32 mouse cellular contexts compared by ENCODE assay signal in the genomic region with DNA sequence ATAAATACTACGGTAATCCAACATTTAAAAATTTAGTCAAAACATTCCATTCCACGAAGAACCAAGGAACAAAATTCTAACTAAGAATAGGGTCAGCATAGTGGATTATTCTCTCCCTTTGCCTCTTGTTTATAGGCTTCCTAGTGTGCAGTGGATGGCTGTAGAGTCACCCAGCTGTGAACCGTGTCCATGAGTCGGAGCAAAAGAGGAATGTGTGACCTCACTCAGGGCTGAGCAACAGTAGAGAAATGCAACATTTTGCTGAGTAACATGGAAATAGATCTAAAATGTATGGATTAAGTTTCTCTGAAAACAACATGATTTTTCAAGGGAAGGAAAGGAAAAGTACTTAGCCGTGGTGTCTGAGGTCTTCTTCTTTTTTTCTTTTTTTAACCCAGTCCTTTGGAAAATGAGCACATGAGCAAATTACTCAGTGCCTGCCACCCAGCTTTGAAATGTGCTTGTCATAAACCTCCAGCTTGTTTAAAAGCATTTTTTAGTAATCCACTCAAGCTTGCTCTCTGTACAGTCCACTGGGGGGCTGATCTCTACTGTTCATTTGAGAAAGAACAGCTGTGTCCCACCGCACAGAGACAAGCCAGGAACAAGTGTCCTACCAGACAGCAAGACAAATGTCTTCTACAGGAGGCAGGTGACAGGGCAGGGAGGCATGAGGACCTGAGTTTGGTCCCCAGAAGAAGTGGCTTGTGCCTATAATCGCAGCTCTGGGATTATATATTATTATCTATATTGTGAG. TPM values are rescaled to one million over a fixed set of nuclear protein-coding genes. Genes with fewer than 3 reads are reported as not detected.
DNase-seq lines count a peak whose midpoint lies in the region; ATAC-seq and TF ChIP-seq lines count a peak whose summit lies in the region.
"Had no signal": no experiment of that assay in that cellular context is flagged by ENCODE, and none has a peak within 500 bp of the region (broad histone marks: within the 10 kb centered on the region; RNA-seq: fewer than 3 reads in every experiment).

No protein-coding gene starts in this region.

- 0 out of 2 replicates have a peak, but pooled peaks cover 4% of the 10 kb centered on the region for H3K4me1 ChIP-seq in kidney, embryonic 14.5 days (ENCODE audit: control insufficient read depth, insufficient read depth, low read length)
- H3K4me1 ChIP-seq in limb, embryonic 12.5 days (replicated peaks), result no peaks in the 10 kb centered on the region
- H3K4me1 ChIP-seq in limb, embryonic 10.5 days, result peaks cover 4% of the 10 kb centered on the region; the same call in 1 of the 2 replicates
- H3K4me1 ChIP-seq in liver, postnatal 0 days (ENCODE audit: insufficient read depth), result no peaks in the 10 kb centered on the region
- no peaks in the 10 kb centered on the region for H3K4me1 ChIP-seq in hindbrain, embryonic 13.5 days (replicated peaks)
- H3K4me1 ChIP-seq: embryonic facial prominence, embryonic 12.5 days; forebrain, embryonic 13.5 days; heart, embryonic 12.5 days; liver, embryonic 12.5 days; megakaryocyte, embryonic 14.5 days; neural tube, embryonic 15.5 days; stomach, embryonic 15.5 days had no signal

- H3K4me3 ChIP-seq in kidney, embryonic 14.5 days (ENCODE audit: low read length), result no peak overlapping the region
- no peak overlapping the region for H3K4me3 ChIP-seq in limb, embryonic 12.5 days (replicated peaks)
- no peak overlapping the region for H3K4me3 ChIP-seq in limb, embryonic 10.5 days
- no peak overlapping the region for H3K4me3 ChIP-seq in myocyte
- no peak overlapping the region for H3K4me3 ChIP-seq in liver, postnatal 0 days (ENCODE audit: low read depth, low read length)
- no peak overlapping the region for H3K4me3 ChIP-seq in hindbrain, embryonic 13.5 days
- H3K4me3 ChIP-seq: embryonic facial prominence, embryonic 12.5 days; forebrain, embryonic 13.5 days; heart, embryonic 12.5 days; liver, embryonic 12.5 days; megakaryocyte, embryonic 14.5 days; neural tube, embryonic 15.5 days; stomach, embryonic 15.5 days had no signal

- no peak overlapping the region for H3K27ac ChIP-seq in kidney, embryonic 14.5 days (ENCODE audit: low read depth, low read length)
- no peak overlapping the region for H3K27ac ChIP-seq in limb, embryonic 12.5 days
- H3K27ac ChIP-seq in limb, embryonic 10.5 days, result no peak overlapping the region
- H3K27ac ChIP-seq in liver, postnatal 0 days (ENCODE audit: low read depth), result no peak overlapping the region
- no peak overlapping the region for H3K27ac ChIP-seq in hindbrain, embryonic 13.5 days
- H3K27ac ChIP-seq: embryonic facial prominence, embryonic 12.5 days; forebrain, embryonic 13.5 days; hindbrain, embryonic 14.5 days; liver, embryonic 12.5 days; neural tube, embryonic 15.5 days; stomach, embryonic 15.5 days had no signal

- H3K9me3 ChIP-seq in kidney, embryonic 14.5 days (ENCODE audit: control insufficient read depth, low read length), result no peaks in the 10 kb centered on the region
- no peaks in the 10 kb centered on the region for H3K9me3 ChIP-seq in limb, embryonic 12.5 days
- H3K9me3 ChIP-seq in limb, embryonic 10.5 days (replicated peaks), result no peaks in the 10 kb centered on the region
- no peaks in the 10 kb centered on the region for H3K9me3 ChIP-seq in liver, postnatal 0 days (ENCODE audit: low read length)
- no peaks in the 10 kb centered on the region for H3K9me3 ChIP-seq in hindbrain, embryonic 13.5 days
- H3K9me3 ChIP-seq: embryonic facial prominence, embryonic 12.5 days; forebrain, embryonic 13.5 days; heart, embryonic 12.5 days; liver, embryonic 12.5 days; megakaryocyte, embryonic 14.5 days; neural tube, embryonic 15.5 days; stomach, embryonic 15.5 days had no signal

- no peak for DNase-seq in kidney, adult 11 months
- DNase-seq in limb, embryonic 10.5 days (ENCODE audit: low spot score), result no peak
- DNase-seq in adipocyte (ENCODE audit: low spot score), result peak; percentile 13
- DNase-seq in liver, postnatal 0 days, result no peak
- DNase-seq: adrenal gland, postnatal 10 days; cerebellum, adult 9-10 months; cerebellum, postnatal 36 days; gastrocnemius, postnatal 25 days; heart, adult 18-20 months; heart, postnatal 4 days; layer of hippocampus, postnatal 36 days; left cerebral cortex, postnatal 4 days; lung, adult 18-20 months; lung, postnatal 4 days; midbrain, embryonic 14.5 days; retina, postnatal 1 day; right cerebral cortex, postnatal 14 days had no signal

- no peak overlapping the region for H3ac ChIP-seq in myocyte (ENCODE audit: control insufficient read depth, insufficient read length)

- H3K79me2 ChIP-seq in myocyte (ENCODE audit: control insufficient read depth, insufficient read depth), result peaks cover under 1% of the 10 kb centered on the region

- no peak for TF ChIP-seq EP300 in liver, postnatal 0 days (IDR thresholded peaks at IDR 0.05; ENCODE audit: low read depth)

- no peak for TF ChIP-seq POLR2A in myocyte (IDR thresholded peaks at IDR 0.05; ENCODE audit: insufficient read length, low read depth)

- no peaks in the 10 kb centered on the region for H3K27me3 ChIP-seq in kidney, embryonic 14.5 days (ENCODE audit: control insufficient read depth, insufficient read depth, low read length)
- peaks cover 1% of the 10 kb centered on the region; the same call in 1 of the 2 replicates for H3K27me3 ChIP-seq in limb, embryonic 12.5 days
- no peaks in the 10 kb centered on the region for H3K27me3 ChIP-seq in limb, embryonic 10.5 days (ENCODE audit: low read depth, poor library complexity, severe bottlenecking)
- no peaks in the 10 kb centered on the region for H3K27me3 ChIP-seq in myocyte (ENCODE audit: control insufficient read depth, insufficient read depth, insufficient read length)
- no peaks in the 10 kb centered on the region for H3K27me3 ChIP-seq in liver, postnatal 0 days (ENCODE audit: insufficient read depth, low read length)
- H3K27me3 ChIP-seq in hindbrain, embryonic 13.5 days, result 0 out of 2 replicates have a peak, but pooled peaks cover under 1% of the 10 kb centered on the region
- H3K27me3 ChIP-seq: embryonic facial prominence, embryonic 12.5 days; forebrain, embryonic 13.5 days; liver, embryonic 12.5 days; neural tube, embryonic 15.5 days; stomach, embryonic 15.5 days had no signal

- peak; percentile 83; the same call in 1 of the 2 replicates for ATAC-seq in kidney, embryonic 14.5 days (ENCODE audit: low FRiP score, low TSS enrichment)
- peak; percentile 68; the same call in 1 of the 2 replicates for ATAC-seq in limb, embryonic 12.5 days (ENCODE audit: insufficient number of reproducible peaks, insufficient read depth, low FRiP score, low TSS enrichment, low read depth)
- ATAC-seq in liver, postnatal 0 days, result no peak
- ATAC-seq in hindbrain, embryonic 13.5 days (ENCODE audit: low FRiP score), result no peak
- ATAC-seq: CD4-positive, CD25-positive, alpha-beta regulatory T cell, adult 4 months; forebrain, embryonic 13.5 days; intestine, postnatal 0 days; liver, embryonic 12.5 days; lung, postnatal 0 days had no signal

- no peak overlapping the region for H3K9ac ChIP-seq in kidney, embryonic 14.5 days (ENCODE audit: low read depth, low read length)
- H3K9ac ChIP-seq in limb, embryonic 12.5 days (replicated peaks), result no peak overlapping the region
- H3K9ac ChIP-seq in liver, postnatal 0 days (replicated peaks), result no peak overlapping the region
- no peak overlapping the region for H3K9ac ChIP-seq in hindbrain, embryonic 13.5 days
- H3K9ac ChIP-seq: embryonic facial prominence, embryonic 12.5 days; forebrain, embryonic 13.5 days; heart, embryonic 12.5 days; hindbrain, embryonic 14.5 days; liver, embryonic 12.5 days; neural tube, embryonic 15.5 days; stomach, embryonic 15.5 days had no signal

- no peaks in the 10 kb centered on the region for H3K36me3 ChIP-seq in kidney, embryonic 14.5 days (ENCODE audit: control insufficient read depth, insufficient read depth, low read length)
- H3K36me3 ChIP-seq in limb, embryonic 12.5 days, result no peaks in the 10 kb centered on the region
- no peaks in the 10 kb centered on the region for H3K36me3 ChIP-seq in limb, embryonic 10.5 days
- peaks cover 4% of the 10 kb centered on the region for H3K36me3 ChIP-seq in myocyte (ENCODE audit: control insufficient read depth, insufficient read depth)
- H3K36me3 ChIP-seq in liver, postnatal 0 days (replicated peaks; ENCODE audit: insufficient read depth, low read length), result no peaks in the 10 kb centered on the region
- H3K36me3 ChIP-seq in hindbrain, embryonic 13.5 days, result no peaks in the 10 kb centered on the region
- H3K36me3 ChIP-seq: embryonic facial prominence, embryonic 12.5 days; heart, embryonic 12.5 days; liver, embryonic 12.5 days; neural tube, embryonic 15.5 days; stomach, embryonic 15.5 days had no signal

- no peak overlapping the region for H3K4me2 ChIP-seq in kidney, embryonic 14.5 days (replicated peaks; ENCODE audit: low read depth, low read length)
- H3K4me2 ChIP-seq in limb, embryonic 12.5 days, result no peak overlapping the region
- H3K4me2 ChIP-seq in myocyte (ENCODE audit: low read depth), result peak overlapping the region; percentile 61
- no peak overlapping the region for H3K4me2 ChIP-seq in liver, postnatal 0 days (ENCODE audit: low read depth, low read length)
- H3K4me2 ChIP-seq in hindbrain, embryonic 13.5 days, result no peak overlapping the region
- H3K4me2 ChIP-seq: embryonic facial prominence, embryonic 12.5 days; forebrain, embryonic 13.5 days; heart, embryonic 12.5 days; hindbrain, embryonic 14.5 days; liver, embryonic 12.5 days; neural tube, embryonic 15.5 days; stomach, embryonic 15.5 days had no signal

- WGBS in kidney, embryonic 14.5 days, result 50% methylated on average over 7 of the region's 7 CpGs
- 66% methylated on average over 7 of the region's 7 CpGs for WGBS in limb, embryonic 12.5 days
- 87% methylated on average over 7 of the region's 7 CpGs for WGBS in limb, embryonic 10.5 days
- 74% methylated on average over 7 of the region's 7 CpGs for WGBS in liver, postnatal 0 days (ENCODE audit: insufficient replicate concordance)
- 79% methylated on average over 7 of the region's 7 CpGs for WGBS in hindbrain, embryonic 13.5 days

- no peak for TF ChIP-seq CTCF in liver, postnatal 0 days (IDR thresholded peaks at IDR 0.05; ENCODE audit: low read depth)

TF ChIP-seq in myocyte, 11 proteins besides CTCF, POLR2A, EP300 and RAD21 (continues in another document):
- TF ChIP-seq MAX (IDR thresholded peaks at IDR 0.05; ENCODE audit: low read depth) (no peak), MYOG (IDR thresholded peaks at IDR 0.05; ENCODE audit: control insufficient read depth in 1 of 3, insufficient read depth in 1 of 3, insufficient read length in 2 of 3, low read depth in 2 of 3) (peak; percentile 23 to 76 (median 30)), SRF (IDR thresholded peaks at IDR 0.05; ENCODE audit: control insufficient read depth, insufficient read length, low read depth) (no peak), POLR2AphosphoS2 (IDR thresholded peaks at IDR 0.05; ENCODE audit: insufficient read length, low read depth) (no peak)

RNA-seq across cellular contexts. Expression of a gene that starts 8.9 kb away (rescaled TPM):
- polyA plus RNA-seq in kidney, embryonic 14.5 days (2014; fragmentation: Nextera tagmentation; extraction: Ambion mirVana), result 0.16 and 0.36 TPM in 2 replicates
- 0.05 and 0.17 TPM in 2 replicates for polyA plus RNA-seq in limb, embryonic 12.5 days (2016; fragmentation: Nextera tagmentation; extraction: Ambion mirVana)
- polyA plus RNA-seq in limb, embryonic 10.5 days (2016; fragmentation: Nextera tagmentation; extraction: Ambion mirVana), result 0.03 TPM in 1 of 2 replicates, not detected in the other
- 11.2 TPM for polyA plus RNA-seq in myocyte (2012; fragmentation: generic; extraction: Trizol)
- not detected in 2 replicates for polyA plus RNA-seq in liver, postnatal 0 days (2015; fragmentation: Nextera tagmentation; extraction: Ambion mirVana)
- 0.41 and 0.49 TPM in 2 replicates for polyA plus RNA-seq in hindbrain, embryonic 13.5 days (2015; fragmentation: Nextera tagmentation; extraction: Ambion mirVana)

Comparison
In these comparisons a context has a peak if more than half of its experiments do, and no peak if none do; other contexts are left out.
1. ATAC-seq: peak in kidney, embryonic 14.5 days (single experiment) and limb, embryonic 12.5 days (single experiment); none in liver, postnatal 0 days (single experiment) and hindbrain, embryonic 13.5 days (single experiment).